Mouse (Mus musculus) embryo, embryonic 11.5 days (tissue): ENCODE measurements at regions not wholly inside any gene's neighbourhood (a gene's known extent, or its start where the extent isn't known, plus 50 kb on each side); places are given as distances from the start of the nearest gene placed in this dataset.
A peak's percentile ranks its signal among the peaks of the same experiment; 100 is the strongest.

Source experiments
- DNase-seq: peaks from one replicate; pipeline ENCODE4 v3.0.0-alpha.2; 2012; ENCODE audit warnings: low read depth, low spot score

DNA sequence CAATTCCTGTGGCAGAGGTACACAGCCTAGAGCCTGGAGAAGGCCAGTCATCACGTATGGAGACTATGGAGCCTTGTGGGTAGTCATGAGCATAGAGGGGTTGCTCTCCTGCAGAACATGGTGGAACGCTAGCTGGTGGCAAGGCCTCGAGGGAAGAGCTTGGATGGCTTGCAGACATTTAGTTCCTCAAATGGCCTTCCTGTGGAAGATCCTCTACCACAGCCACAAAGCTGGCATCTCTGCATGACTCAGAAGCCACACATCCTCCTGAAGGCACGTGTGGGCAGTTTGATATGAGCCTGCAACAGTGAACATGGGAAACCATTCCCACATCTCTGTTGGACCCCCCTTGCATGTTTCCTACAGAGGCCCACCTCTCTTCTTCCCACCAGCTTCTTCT, 547.9 kb upstream of the Lrrc6 start:
- no peak for DNase-seq

DNA sequence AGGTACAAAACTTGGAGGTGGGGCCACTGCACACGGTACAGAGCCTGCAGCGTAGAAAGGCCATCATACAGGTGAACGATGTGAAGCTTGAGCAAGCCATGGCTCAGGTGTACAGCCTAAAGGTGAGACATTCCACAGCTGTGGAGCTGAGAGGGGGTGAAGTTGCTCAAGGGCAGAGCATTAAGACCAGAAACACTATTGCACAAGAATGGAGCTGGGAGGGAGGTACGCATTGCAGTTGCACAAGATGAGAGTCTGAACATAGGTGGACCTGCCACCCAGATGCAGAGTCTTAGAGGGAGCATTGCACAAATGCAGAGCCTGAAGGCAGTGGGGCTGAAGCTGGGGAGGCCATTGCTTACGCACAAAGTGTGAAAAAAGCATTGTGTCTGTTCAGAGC, 547.4 kb upstream of the Lrrc6 start:
- no peak for DNase-seq

DNA sequence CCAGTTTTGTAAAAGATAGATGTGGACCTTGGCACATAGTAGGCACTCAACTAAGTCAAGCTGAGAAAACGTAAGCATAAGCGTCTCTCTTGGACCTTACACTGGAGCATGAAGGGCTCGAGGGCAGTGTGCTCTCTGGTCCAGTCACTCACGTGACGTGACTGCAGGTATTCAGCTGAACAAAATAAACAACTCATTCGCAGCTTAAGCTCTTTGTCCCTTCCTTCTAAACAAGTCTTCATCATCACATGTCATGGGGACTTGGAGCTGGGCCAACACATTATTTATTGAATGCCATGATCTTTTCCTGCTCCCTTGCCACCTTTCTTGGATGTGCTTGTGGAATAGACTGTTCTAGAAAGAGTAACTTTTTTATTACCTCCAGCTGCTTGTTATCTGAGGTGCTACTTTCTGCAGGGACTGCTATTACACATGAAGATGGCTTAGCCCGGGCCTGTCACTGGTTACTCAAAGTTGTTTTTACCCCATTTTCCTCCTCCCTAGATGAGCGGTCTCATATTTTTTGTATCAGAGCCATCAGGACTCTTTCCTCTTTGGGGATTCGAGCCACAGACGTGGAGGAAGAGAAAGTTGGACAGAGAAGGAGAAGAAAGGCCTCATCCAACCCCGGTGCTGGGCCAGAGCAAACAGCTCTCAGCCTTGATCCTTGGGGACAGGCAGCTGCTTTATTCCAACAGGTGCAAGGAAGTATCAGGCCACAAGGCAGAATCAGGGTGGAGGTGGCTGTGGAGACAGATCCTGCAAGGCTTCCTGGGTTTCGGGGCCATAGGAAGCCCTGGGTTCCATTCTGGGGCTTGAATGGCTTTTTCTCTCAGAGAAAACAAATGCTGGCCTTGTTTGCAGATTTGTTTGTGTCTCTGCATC, 545.5 kb upstream of the Lrrc6 start:
- no peak for DNase-seq

DNA sequence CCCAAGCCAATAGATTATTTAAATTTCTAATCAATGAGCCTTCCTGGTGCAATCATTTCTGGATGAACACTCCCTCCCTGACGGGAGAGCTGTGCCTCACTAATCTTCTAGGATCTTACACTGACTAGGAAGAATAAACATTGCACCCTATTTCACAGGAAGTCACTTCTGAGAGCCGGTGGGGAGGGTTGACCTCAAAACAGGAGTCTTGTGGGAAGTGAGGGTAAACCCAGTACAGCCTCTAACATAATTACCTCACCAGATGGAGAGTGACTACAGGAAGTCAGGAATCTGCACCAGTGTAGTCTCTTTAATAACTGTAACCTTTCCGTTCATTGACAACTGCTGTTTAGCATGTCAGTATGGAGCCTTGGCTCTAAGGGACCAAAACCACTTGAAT, 544.6 kb upstream of the Lrrc6 start:
- no peak for DNase-seq

DNA sequence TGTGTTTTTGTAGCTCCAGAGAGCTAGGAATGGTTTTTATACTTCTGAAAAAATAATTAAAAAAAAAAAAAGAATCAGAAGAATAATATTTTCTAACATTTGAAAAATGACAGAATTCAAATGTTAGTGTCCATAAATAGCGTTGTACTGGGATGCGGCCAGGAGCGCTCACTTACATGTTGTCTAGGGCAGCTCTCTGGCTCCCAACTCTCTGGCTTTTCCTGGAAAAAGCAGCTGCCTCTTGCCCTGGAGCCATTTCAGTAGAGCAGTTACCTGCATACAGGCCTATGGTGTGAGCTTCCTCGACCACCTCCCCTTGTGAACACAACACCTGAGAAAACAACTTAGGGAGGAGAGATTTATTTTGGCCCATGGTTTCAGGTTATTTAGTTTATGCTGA, 544.1 kb upstream of the Lrrc6 start:
- DNase-seq: no peak

DNA sequence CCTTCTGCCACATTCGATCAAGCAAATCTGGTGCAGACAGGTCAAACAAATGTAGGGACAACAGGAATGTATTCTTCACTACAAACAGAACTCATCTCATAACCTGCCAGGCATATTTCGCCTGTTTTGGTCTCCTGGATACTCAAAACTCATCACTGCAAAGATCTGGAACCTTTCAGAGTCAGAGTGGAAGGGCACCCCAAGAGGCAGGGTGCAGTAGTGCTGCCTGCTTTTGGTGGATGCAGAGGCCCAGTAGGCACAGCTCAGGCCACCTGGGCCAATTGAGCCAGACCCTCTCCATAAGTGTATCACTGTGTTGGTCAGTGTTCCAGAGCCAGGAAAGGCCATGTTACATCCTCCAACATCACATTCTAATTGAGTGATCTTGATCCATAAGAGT, 541.4 kb upstream of the Lrrc6 start:
- no peak for DNase-seq

DNA sequence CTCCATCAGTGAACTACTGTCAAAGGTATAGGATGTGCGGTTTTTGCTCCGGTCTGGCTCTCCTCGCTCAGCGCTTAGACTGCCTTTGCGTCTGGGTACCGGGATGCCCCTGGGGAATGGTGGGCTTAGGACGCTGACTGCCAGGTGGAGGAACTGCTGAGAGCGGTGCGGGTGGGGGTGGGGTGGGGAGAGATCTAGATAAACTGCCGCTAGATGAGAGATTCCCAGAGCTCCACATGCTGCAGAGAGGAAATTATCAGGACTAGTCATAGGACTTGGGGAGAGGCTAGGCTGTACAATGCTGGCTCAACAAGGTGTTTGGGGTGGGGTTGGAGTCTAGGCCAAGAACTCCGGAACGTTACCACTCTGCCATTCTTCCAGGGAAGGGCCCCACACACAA, 539.5 kb upstream of the Lrrc6 start:
- DNase-seq: no peak

DNA sequence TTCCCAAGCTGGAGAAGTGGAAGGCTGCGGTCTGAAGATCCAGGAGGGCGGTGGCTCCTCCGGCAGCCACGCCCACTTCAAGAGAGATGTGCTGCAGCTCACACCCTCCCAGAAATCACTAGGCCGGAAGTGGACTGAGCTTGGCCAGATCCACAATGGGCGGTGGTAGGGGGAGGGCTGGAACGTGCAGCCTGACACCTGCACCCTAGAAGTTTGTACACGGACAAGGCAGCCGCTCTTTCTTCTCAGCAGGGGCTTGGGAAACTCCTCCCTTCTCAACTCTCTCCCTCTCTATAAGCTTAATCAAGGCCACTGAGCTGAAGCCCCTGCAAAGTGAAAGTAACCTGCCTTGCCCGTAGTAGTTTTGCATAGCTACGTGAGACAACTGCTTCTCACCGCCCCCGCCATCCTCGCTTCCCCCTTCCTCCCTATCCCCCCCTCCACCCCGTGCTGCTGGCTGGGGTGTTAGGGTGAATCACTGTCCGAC, 538.8 kb upstream of the Lrrc6 start:
- DNase-seq: peak; percentile 62

DNA sequence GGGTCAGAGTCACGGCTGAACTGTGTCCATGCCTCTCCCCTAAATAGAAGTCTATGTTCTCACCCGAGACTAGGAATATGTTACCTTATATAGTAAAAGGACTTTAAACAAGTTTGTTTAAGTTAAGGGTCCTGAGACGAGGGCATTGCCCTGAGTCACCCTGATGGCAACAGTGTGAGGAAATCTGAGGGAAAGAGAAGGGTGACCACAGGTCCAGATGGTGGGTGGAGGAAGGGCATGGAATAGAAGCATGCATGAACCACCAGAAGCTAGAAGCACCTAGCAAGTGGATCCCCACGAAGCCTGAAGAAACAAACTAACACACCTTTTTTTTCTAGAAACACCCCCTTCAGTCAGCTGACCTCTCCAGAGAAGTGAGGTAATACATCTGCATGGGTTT, 536.9 kb upstream of the Lrrc6 start:
- no peak for DNase-seq

DNA sequence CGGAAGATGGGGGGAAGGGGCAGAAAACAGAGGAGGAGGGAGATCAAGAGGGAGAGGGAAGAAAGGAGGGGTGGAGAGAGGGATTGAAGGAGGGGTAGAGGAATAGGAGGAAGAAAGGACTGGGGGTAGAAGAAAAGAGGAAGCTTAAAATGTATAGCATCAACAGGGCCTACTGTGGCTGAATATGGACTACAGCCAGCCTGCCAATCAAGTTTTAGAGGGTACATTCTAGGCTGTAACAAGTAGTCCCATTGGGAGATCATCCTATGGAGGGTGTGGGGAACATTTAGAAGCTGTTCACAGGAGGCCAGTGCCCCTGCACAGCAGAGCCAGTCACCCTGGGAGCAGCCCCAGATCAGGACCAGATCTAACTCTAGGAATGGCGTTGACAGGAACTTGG, 535.6 kb upstream of the Lrrc6 start:
- DNase-seq: no peak

DNA sequence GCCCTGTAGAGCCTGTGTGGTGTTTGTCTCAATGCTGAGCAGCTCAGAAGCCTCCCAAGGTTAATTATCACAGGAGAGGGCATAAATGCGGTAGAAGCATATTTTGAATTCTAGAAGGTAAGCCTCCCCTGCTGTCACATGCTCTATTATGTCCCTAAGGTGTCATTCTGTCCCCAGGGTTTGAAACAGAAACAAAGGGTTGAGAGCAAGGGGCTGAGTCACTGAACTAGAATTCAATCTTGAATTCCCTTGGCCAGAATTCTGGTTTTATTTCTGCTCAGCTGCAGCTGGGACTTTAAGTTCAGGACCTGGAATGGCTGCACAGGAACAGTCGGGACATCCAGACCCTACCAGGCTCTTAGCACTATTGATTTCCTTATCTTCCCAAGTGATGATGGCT, 533.2 kb upstream of the Lrrc6 start:
- no peak for DNase-seq

DNA sequence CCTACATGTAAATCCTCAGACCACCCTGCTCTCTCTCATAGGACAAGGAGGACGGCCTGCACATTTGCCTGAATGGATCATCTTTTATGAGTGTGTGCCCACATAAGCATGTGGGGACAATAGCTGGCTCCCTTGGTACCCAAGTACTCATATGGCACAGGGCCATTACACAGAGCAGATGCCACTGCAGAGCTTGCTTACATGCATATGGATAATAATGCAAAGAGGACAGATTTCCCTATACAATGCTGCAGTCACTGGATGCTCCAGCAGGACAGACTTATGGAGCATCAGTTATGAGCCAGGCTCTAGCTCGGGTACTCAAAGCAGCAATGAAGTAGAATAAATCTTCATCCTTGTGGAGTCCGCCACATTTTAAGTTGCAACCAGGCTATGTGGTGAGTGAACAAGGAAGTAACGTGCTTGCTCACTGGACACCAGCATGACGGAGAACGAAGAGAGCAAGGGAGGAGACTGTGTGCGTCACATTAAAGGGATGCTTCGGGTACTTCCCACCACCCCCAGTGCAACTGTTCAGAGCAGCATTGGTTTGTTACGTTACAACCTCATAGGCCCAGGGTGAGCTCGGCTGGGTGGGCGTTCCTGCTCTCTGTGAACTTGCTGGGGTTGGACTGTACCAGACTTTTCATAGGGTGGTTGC, 531.3 kb upstream of the Lrrc6 start:
- no peak for DNase-seq

DNA sequence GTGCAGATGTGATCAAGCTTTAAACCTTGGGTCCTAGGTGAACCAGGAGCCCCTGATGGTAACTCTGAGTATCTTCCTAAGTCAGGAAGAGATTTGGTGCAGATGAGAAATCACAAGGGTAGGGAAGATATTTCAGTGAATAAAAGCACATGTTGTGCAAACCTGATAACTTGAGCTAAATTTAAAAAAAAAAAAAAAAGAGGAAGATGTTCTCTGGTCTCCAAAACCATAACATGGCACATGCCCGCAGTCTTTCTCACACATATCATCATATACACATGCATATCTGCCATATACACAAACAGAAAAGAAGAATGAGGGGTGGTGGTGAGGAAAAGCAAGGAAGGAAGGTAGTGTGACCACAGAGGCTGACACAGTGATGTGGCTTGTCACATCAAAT, 530.3 kb upstream of the Lrrc6 start:
- no peak for DNase-seq

DNA sequence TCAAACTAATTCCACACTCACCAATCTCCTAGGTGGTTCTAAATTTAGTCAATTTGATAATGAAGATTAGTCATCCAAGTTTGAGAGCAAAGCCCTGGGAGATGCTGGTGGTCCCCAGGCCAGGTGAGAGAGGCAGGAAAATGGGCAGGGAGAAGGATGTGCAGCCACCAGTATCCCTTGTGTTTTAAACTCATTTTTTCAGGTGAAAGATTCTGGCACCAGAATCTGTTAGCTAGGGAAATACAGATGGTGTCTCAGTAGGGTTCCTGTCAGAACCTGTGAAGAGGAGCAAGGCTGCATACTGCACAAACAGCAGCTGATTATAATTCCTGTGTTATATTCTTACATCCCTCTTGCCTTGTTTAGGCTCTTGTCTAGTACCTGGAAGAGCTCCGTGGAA, 527.5 kb upstream of the Lrrc6 start:
- no peak for DNase-seq

DNA sequence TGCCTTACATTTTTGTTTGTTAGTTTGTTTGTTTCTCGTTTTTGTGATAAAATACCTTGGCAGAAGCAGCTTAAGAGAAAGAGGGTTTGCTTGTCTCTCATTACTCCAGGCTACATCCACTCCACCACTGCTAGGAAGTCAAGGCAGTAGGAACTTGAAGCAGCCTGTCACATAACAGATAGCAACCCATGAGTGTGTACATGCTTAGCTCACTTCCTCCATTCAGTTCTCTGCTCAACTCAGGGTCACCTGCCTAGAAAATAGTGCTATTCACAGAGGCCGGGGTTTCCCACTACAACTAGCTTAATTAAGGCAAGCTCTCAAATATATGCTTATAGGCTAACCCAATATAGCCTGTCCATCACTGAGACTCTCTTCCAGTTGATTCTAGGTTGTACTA, 527.0 kb upstream of the Lrrc6 start:
- DNase-seq: no peak

DNA sequence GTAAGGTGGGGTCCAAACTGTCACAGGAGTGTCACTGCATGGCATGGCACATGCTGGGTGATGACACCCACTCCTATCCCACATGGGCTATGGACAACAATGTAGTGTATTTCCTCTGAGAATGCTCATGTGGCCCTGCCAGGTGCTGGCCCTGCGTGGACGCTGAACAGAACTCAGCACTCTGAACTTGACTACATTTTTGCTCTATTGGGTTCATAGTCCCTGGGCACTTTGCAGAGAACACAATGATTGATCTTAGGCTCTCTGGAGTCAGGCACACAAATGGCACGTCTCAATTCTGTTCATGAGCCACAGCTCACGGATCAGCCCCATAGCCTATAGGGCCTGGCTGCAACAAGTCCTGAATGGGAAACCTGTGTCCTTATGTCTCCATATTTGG, 525.0 kb upstream of the Lrrc6 start:
- DNase-seq: no peak

DNA sequence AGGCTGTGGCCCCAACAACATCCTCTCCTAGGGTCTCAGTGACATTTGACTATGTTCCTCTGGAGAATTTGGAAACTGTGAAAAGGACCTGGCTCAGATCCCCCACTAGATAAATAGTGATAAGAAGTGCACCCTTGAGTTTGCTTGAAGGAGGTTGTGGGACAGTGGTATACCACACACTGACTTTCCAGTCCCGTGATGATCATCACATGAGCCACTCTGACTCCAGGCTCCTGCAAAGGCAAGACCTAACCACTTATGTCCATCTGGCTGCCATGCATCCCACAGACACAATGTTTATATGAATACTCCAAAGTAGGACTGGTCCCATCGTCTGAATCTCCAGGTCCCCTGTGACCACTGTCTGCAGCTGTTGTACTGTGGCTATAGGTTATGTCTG, 523.7 kb upstream of the Lrrc6 start:
- DNase-seq: no peak

DNA sequence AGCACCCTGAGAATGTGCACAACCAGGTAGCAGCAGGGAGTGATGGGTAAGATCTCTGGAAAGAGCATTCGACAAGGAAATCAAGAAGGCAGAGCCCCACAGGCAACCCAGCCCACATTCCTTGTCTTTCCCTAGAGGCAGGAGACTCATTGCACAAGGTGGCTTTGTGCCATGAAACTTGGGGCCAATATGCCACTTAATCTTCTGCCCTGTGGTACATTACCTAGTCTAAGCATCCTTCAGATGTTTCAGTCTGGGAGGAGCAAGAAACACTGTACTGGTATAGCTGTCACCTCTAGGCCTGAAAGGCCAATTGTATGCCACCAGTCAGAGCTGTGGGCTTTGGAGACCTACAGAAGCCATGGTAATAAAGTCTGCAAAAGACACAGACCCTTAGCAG, 522.4 kb upstream of the Lrrc6 start:
- DNase-seq: no peak

DNA sequence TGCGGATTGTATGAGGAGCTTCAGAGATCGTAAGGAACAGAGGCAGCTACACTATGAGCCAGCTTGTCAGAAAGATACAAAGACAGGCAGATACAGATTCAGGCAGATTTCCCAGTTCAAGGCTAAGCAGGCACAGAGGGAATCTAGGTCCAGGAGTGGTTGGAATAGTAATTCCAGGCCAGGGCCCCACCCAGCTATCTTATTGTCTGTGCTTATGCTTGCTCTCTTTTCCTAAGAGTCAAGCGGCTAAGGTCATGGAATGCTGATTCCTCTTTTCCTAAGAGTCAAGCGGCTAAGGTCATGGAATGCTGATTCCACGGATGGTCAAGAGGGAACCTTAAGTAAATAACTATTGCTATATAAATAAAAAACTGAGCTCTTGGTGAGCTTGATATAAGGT, 520.7 kb upstream of the Lrrc6 start:
- no peak for DNase-seq

DNA sequence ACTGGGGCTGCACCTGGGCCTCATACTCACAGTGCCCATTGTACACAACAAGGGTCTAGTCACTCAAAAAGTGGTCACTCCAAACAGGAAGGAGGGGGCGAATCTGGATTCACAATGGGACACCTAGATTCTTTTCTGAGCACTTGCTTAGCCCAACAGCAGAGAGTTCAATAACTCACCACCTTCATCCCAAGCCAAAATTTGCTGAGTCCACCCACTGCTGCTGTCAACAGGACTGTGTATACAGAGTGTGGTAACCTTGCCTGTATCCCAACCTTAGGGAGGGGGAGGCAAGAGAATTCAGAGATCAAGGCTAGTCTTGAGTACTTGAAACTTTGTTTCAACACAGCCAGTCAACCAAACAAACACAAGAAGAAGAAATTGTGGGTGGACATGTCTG, 519.2 kb upstream of the Lrrc6 start:
- DNase-seq: no peak

DNA sequence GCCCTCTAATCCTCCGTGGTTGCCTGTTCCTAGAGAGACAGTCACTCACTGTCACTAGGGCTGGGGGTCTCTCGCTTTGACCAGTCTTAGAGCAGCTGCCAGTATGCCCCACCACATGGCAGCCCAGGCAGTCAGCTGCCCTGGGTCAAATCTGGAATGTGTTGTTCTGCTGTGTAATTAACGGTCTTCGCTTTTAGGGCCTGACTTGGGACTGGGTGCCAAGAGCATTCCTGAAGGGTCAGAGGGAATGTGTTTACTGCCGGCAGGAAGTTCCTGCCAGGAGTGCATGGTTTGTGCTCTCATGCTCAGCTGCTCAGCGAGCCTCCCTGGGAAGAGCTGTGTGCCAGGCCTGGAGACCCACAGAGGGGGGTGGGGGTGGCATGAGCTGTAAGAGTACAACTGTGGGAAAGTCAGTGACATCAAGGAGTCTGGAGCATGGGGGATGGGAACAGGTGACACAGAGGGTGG, 518.5 kb upstream of the Lrrc6 start:
- DNase-seq: peak; percentile 13
